Mouse (Mus musculus) heart, postnatal 0 days (tissue): ENCODE data around the gene C1qtnf9. TPM values are rescaled to one million over a fixed set of nuclear protein-coding genes. Genes with fewer than 3 reads are reported as not detected.
A peak's percentile ranks its signal among the peaks of the same experiment; 100 is the strongest.

ENCODE experiments used
- ATAC-seq: fragments of 200-750 bp; cut with Nextera tagmentation; 2 replicates; pipeline ENCODE4 v1.8.0; 2017; ENCODE audit warnings: low read depth, moderate number of reproducible peaks, moderate library complexity; ENCODE audit not compliant: insufficient read depth
- DNase-seq: peaks from one replicate; pipeline ENCODE4 v3.0.0-alpha.2; 2016; ENCODE audit warnings: low spot score
- H3K27ac ChIP-seq: fragments of 300-500 bp; sonication (generic); 2 replicates; pipeline ENCODE4 v1.5.1; 2014; ENCODE audit warnings: low read depth, mild to moderate bottlenecking
- H3K27me3 ChIP-seq: fragments of 300-500 bp; sonication (generic); 2 replicates; pipeline ENCODE4 v1.6.1; 2014; ENCODE audit warnings: low read length, mixed read lengths; ENCODE audit not compliant: control insufficient read depth, insufficient read depth
- H3K36me3 ChIP-seq: fragments of 300-500 bp; sonication (generic); replicated peaks from 2 replicates; pipeline ENCODE4 v1.6.1; 2014; ENCODE audit warnings: low read length, mixed read lengths; ENCODE audit not compliant: control insufficient read depth, insufficient read depth
- H3K4me1 ChIP-seq: fragments of 300-500 bp; sonication (generic); 2 replicates; pipeline ENCODE4 v1.6.1; 2014; ENCODE audit warnings: antibody characterized with exemption; ENCODE audit not compliant: control insufficient read depth, insufficient read depth
- H3K4me2 ChIP-seq: fragments of 300-500 bp; sonication (generic); 2 replicates; pipeline ENCODE4 v1.6.1; 2014; ENCODE audit warnings: low read depth, mild to moderate bottlenecking, low read length, moderate library complexity
- H3K4me3 ChIP-seq: fragments of 300-500 bp; sonication (generic); 2 replicates; pipeline ENCODE4 v1.5.1; 2014; ENCODE audit warnings: low read depth, low read length
- H3K9ac ChIP-seq: fragments of 300-500 bp; sonication (generic); replicated peaks from 2 replicates; pipeline ENCODE4 v1.6.1; 2014; ENCODE audit warnings: low read depth, low read length, mixed read lengths
- H3K9me3 ChIP-seq: fragments of 300-500 bp; sonication (generic); replicated peaks from 2 replicates; pipeline ENCODE4 v1.6.1; 2016; ENCODE audit warnings: low read length; ENCODE audit not compliant: control insufficient read depth
- CTCF ChIP-seq: IDR thresholded peaks from 2 replicates; pipeline ENCODE4 v1.5.1; 2016; ENCODE audit warnings: antibody characterized with exemption, control low read depth, low read depth
- EP300 ChIP-seq: IDR thresholded peaks from 2 replicates; pipeline ENCODE4 v1.6.1; 2016; ENCODE audit warnings: antibody characterized with exemption, low read depth
- WGBS: fragments of 180-500 bp; shearing (Covaris S2); extraction: QIAGEN DNeasy Blood & Tissue Kit; methylation state at CpG from one replicate; pipeline ENCODE4 v1.1.7; 2014; 5-methylcytosine and 5-hydroxymethylcytosine counted together
- polyA plus RNA-seq: library from polyadenylated mRNA; unstranded; fragments of >200 nt; fragmentation: Nextera tagmentation; extraction: Ambion mirVana; gene quantifications from 2 replicates; pipeline ENCODE4 v1.2.1, GENCODE M21; 2015
- total RNA-seq: library from RNA; depleted of rRNA; stranded (reverse); fragments of >200 nt; gene quantifications from 2 replicates; pipeline ENCODE4 v1.2.3, GENCODE M21; 2014; ENCODE audit warnings: low replicate concordance; rRNA removed

Gene C1qtnf9
- total and polyA plus RNA-seq, 2 experiments from 2014 or later: 2.8 to 4.6 TPM

GRCm38 (mm10) chr14:60809881-60810280 lies 41.9 kb downstream of the C1qtnf9 start:
- H3K4me2 ChIP-seq: no peak overlapping the region
- peaks cover 26% of the 10 kb centered on the region; the same call in 1 of the 2 replicates for H3K36me3 ChIP-seq
- DNase-seq: no peak
- H3K9ac ChIP-seq: no peak overlapping the region
- no peaks in the 10 kb centered on the region; the same call in 1 of the 2 replicates for H3K4me1 ChIP-seq
- TF ChIP-seq EP300 (no peak), CTCF (no peak)
- ATAC-seq: no peak
- no peak overlapping the region for H3K4me3 ChIP-seq
- 94% methylated on average over 8 of the region's 8 CpGs for WGBS
- no peaks in the 10 kb centered on the region for H3K9me3 ChIP-seq
- H3K27me3 ChIP-seq: no peaks in the 10 kb centered on the region
- H3K27ac ChIP-seq: no peak overlapping the region

GRCm38 (mm10) chr14:60811547-60811946 lies 43.6 kb downstream of the C1qtnf9 start:
- Histone ChIP-seq H3K27me3 (no peaks in the 10 kb centered on the region), H3K36me3 (peaks cover 36% of the 10 kb centered on the region), H3K4me2 (no peak overlapping the region), H3K9me3 (no peaks in the 10 kb centered on the region), H3K27ac (no peak overlapping the region), H3K4me1 (no peaks in the 10 kb centered on the region; the same call in 1 of the 2 replicates), H3K9ac (no peak overlapping the region), H3K4me3 (no peak overlapping the region)
- TF ChIP-seq EP300: no peak
- TF ChIP-seq CTCF: no peak
- ATAC-seq: peak; percentile 53; the same call in 1 of the 2 replicates
- 45% methylated on average over 4 of the region's 4 CpGs for WGBS
- DNase-seq: peak; percentile 24

DNA sequence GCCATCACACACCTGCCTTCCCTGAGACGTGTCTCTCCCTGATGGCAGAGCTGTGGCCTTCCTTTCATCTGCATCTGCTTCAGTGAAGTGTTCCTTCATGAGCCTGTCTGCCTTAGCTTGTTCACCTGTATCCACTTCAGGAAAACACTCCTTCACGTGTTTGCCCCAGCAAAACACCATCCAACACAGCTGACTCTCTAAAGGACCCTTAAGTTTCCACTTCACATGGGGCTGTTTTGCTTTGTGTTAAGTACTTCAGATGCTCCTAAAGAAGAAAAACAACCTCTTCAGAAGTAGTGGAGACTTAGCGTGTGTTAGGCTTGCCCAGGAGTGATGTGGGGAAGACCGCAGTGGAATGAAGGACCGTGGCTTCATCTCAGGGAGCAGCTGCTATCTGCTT lies 47.2 kb downstream of the C1qtnf9 start:
- no peak for ATAC-seq
- no peaks in the 10 kb centered on the region for H3K9me3 ChIP-seq
- TF ChIP-seq CTCF (no peak), EP300 (no peak)
- peaks cover 10% of the 10 kb centered on the region; the same call in 1 of the 2 replicates for H3K4me1 ChIP-seq
- H3K36me3 ChIP-seq: peaks cover 30% of the 10 kb centered on the region
- WGBS: 84% methylated on average over 5 of the region's 5 CpGs
- no peak for DNase-seq
- H3K4me2 ChIP-seq: no peak overlapping the region
- H3K9ac ChIP-seq: no peak overlapping the region
- no peak overlapping the region for H3K4me3 ChIP-seq
- H3K27me3 ChIP-seq: no peaks in the 10 kb centered on the region
- H3K27ac ChIP-seq: no peak overlapping the region

- 29% methylated on average over 5 of the region's 5 CpGs for WGBS
- Histone ChIP-seq H3K27me3 (no peaks in the 10 kb centered on the region), H3K9me3 (no peaks in the 10 kb centered on the region), H3K36me3 (peaks cover 22% of the 10 kb centered on the region), H3K9ac (no peak overlapping the region), H3K4me1 (peaks cover 10% of the 10 kb centered on the region; the same call in 1 of the 2 replicates), H3K4me3 (no peak overlapping the region), H3K27ac (peak overlapping the region; percentile 27), H3K4me2 (no peak overlapping the region)
- no peak for TF ChIP-seq EP300
- no peak for TF ChIP-seq CTCF
- DNase-seq: peak; percentile 19
- peak; percentile 57 for ATAC-seq
Measured at GRCm38 (mm10) chr14:60818045-60818444, 50.1 kb downstream of the C1qtnf9 start.

DNA sequence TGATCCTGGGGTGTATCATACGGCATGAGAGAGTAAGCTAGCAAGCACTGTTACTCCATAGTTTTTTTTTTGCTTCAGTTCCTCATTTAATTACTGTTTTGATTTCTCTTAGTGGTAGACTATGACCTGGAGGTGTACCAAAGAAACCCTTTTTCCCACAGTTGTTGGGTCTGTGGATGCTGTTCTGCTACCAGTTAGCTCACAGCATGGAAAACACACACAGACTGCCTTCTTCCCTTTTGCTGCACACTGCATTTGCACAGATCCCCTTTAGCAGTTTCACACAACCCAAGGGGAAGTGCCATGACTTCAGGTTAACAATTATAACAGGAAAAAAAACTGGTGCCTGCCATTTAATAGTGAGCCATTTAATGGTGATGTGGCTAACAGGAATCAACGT lies 62.2 kb downstream of the C1qtnf9 start:
- H3K36me3 ChIP-seq: peaks cover 21% of the 10 kb centered on the region
- no peak for ATAC-seq
- H3K4me1 ChIP-seq: no peaks in the 10 kb centered on the region
- H3K27ac ChIP-seq: no peak overlapping the region
- DNase-seq: no peak
- TF ChIP-seq CTCF (no peak), EP300 (no peak)
- H3K4me3 ChIP-seq: no peak overlapping the region
- no peak overlapping the region for H3K4me2 ChIP-seq
- 93% methylated on average over 2 of the region's 2 CpGs for WGBS
- no peak overlapping the region for H3K9ac ChIP-seq
- peaks cover 5% of the 10 kb centered on the region; the same call in 1 of the 2 replicates for H3K9me3 ChIP-seq
- no peaks in the 10 kb centered on the region for H3K27me3 ChIP-seq

Other genes with a start within 250 kb of the C1qtnf9 start
- 28.2 and 50.9 TPM in 2 replicates for gene Spata13, start 134.1 kb upstream of the C1qtnf9 start, total RNA-seq
- gene Spata13, start 134.1 kb upstream of the C1qtnf9 start, polyA plus RNA-seq: 9.5 and 13.9 TPM in 2 replicates
- 49.1 and 60.9 TPM in 2 replicates for gene Mipep, start 16.4 kb downstream of the C1qtnf9 start, total RNA-seq
- 29.2 and 29.3 TPM in 2 replicates for gene Mipep, start 16.4 kb downstream of the C1qtnf9 start, polyA plus RNA-seq